Mouse (Mus musculus) stomach, postnatal 0 days (tissue): ENCODE measurements around the gene Spag9.

ENCODE experiments used
- CTCF ChIP-seq: IDR thresholded peaks from 2 replicates; pipeline ENCODE4 v1.5.1; 2016; ENCODE audit warnings: antibody characterized with exemption, low read depth, mild to moderate bottlenecking, moderate library complexity
- EP300 ChIP-seq: optimal IDR thresholded peaks from 2 replicates; pipeline ENCODE3; 2016; ENCODE audit warnings: antibody characterized with exemption

DNA sequence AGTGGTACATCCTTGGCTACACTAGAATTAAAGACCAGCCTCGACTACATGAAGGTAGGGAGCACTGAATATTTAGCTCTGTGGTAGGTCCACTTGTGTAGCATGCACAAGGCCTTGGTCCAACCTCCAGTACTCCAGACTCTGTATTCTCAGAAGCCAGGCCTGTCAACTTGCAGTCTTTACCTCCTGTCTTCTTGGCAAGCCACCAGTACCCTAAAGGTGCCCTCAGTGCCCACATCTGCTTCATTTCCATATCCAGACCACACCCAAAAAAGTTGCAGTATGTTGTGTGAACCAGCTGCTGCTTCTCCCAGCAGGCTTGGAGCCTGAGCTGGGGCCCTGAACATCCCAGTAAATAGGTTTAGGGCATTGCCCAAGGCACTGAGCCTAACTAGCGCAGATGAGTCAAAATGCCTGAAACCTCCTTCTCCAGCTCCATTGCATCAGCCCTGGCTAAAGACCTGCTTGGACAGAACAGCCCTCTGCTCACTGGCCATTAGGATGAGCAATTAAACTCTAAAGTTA, 38.8 kb upstream of the Spag9 start:
- TF ChIP-seq EP300 (no peak), CTCF (no peak)
